Mouse (Mus musculus) cerebellum, postnatal 14 days (tissue): ENCODE results near the gene Etv6.
A peak's percentile ranks its signal among the peaks of the same experiment; 100 is the strongest.
"Not testable (repeated sequence)": the region's sequence is repeated elsewhere in the genome, so short reads cannot be mapped to it uniquely, and the experiment has no call there.

Experiments used
- DNase-seq, 2 experiments: peaks; one replicate each; pipeline ENCODE4 v3.0.0; 2021; ENCODE audit warnings: mixed read lengths in 2 of 2

The Etv6 gene

GRCm38 (mm10) chr6:134035490-134036405 lies at the start of gene Etv6:
Etv6 (plus strand) TSS chr6:134035700.
- DNase-seq: peak; percentile 78 to 79

DNA sequence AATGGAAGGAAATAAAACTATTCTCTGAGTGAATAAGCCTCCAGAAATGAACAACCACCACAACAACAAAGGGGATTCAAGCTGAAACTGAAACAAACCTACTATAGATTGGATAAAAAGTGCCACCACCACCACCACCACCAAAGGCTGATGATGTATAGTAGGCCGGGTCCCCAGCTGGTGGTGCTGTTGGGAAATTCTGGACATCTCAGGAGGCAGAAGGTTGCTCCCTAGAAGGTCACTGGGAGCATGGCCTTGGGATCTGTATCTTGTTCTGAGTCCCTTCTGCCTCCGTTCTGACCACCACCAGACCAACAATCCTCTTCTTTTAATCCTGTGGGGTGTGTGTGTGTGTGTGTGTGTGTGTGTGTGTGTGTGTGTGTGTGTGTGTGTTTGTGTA lies 49.3 kb upstream of the Etv6 start:
- no peak for DNase-seq

GRCm38 (mm10) chr6:133987068-133987591 lies 48.4 kb upstream of the Etv6 start:
- DNase-seq: no peak

DNA sequence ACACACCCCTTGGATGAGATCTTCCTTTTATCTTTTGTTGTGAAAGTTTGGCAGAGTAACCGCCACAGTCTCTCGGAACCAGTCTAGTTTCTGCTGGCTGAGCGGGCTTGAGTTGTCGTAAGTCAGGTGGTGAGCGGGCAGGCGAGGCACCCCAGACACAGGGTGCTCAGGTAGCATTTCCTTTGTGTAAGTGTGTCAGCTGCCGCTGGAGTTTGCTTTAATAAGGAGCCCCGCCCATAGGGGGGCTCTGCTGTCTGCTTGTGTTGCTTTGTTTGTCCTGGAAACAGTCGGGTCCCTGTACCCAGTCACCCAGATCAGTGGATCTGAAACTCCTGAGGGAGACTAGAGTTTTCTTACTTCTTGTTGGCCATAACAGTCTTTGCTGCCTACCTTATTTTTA lies 47.5 kb upstream of the Etv6 start:
- no peak for DNase-seq

DNA sequence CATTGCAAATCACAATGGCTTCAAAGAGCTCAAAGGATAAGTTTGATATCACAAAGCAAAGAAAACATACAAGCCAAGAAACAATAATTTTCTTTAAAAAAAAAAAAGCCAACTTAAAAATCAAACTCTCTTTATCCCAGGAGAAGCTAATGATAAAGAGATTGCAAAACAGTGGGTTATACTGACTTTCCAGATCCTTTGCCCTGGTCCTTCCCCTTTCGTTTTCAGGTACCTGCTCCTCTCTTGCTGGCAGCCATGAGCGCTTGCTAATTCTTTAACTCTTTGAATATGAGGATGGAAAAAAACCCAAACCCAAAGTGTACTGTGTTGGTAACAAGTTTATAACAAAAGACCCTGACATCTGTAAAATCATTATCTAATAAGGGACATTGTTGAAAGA lies 38.0 kb upstream of the Etv6 start:
- DNase-seq: no peak

GRCm38 (mm10) chr6:133997935-133998334 lies 37.6 kb upstream of the Etv6 start:
- no peak for DNase-seq

GRCm38 (mm10) chr6:134014488-134015110 lies 20.9 kb upstream of the Etv6 start:
- DNase-seq: not testable (repeated sequence)

GRCm38 (mm10) chr6:134018807-134019206 lies 16.7 kb upstream of the Etv6 start:
- DNase-seq: no peak

DNA sequence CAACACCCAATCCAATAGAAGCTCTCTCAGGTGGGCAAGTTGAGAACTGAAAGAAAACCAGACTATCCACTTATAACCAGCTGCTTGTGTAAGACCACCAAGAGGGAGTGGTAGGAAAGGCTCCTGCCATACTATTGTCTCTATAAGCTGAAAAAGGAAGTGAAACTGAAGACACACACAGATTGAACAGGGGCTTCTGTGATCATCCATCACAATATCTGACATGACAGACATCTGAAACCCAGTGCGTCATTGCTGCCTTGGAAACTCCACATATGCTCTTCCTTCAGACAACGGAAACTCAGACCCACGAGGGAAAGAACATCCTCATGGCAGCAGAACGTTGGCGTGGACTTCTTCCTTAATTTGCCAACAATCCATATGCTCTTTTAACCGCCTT lies 14.7 kb upstream of the Etv6 start:
- DNase-seq: no peak

DNA sequence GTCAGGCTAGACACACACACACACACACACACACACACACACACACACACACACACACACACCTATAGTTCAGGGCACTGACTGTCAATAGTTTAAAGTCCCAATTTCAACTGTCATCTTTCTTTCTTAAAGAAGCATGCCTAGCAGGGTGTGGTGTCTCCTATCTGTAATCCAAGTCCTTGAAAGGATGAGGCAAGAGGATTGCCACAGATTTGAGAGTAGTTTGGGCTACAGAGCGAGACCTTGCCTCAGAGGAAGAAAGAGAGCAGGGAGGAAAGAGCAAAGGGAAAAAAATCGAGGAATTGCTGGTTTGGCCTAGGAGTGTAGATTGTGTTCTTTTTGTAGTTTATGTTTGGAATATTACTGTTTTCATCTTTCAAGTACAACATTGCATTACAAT lies 9.2 kb upstream of the Etv6 start:
- DNase-seq: no peak

- no peak for DNase-seq
Measured at GRCm38 (mm10) chr6:134027022-134027421, 8.5 kb upstream of the Etv6 start.

DNA sequence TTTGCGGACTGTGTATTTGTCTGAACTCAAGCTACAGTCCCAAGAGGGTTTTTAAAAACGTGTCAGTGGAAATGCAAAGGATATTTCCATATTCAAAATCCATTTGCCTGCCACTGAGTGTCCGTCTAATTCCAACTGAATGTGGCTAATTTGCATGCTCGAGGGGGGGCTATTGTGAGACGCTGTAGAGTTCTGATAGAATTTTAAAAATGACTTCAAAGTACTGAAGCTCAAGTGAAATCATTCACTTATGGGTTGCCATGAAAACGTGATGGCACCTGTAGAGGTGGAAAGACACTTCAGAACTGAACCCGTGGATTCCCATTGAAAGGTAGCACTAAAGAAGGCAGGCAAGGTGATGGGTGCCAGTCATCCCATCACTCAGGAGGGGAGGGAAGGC lies 3.0 kb upstream of the Etv6 start:
- no peak for DNase-seq

GRCm38 (mm10) chr6:134034436-134034835 lies 1.1 kb upstream of the Etv6 start:
- DNase-seq: peak; percentile 42 to 50

DNA sequence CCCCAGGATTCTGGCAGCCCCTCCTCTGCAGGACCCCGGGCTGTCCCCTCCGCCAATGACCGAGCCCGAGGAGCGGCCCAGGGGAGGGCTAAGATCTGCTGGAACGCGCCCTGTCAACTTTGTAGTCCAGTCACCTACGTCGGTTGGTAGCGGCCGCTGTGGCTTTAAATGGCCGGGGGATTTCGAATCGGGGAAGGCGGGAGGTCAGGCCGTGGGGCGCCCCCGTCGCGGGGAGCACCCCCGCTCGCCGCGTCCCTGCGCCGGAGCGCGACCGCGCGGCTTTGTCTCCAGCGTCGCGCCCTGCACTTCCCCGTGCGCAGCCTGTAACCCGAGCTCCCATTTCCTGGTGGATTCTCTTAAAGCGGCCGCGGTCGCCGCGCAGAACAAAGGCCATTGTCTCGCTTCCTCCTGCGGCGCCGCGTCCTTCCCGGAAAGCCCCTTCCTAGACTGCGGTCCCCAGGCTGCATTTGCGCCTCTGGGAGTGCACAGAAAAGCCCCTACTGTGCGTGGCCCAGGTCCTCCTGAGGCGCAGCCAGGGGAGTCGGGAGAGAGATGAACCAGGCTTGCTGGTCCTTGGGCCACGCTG lies 503 bp upstream of the Etv6 start:
- DNase-seq: peak; percentile 84 to 85

- no peak for DNase-seq
Measured at GRCm38 (mm10) chr6:134036491-134036911, 1.0 kb downstream of the Etv6 start.

- no peak for DNase-seq
Measured at GRCm38 (mm10) chr6:134036951-134037431, 1.5 kb downstream of the Etv6 start.

GRCm38 (mm10) chr6:134037960-134038359 lies 2.5 kb downstream of the Etv6 start:
- DNase-seq: no peak

DNA sequence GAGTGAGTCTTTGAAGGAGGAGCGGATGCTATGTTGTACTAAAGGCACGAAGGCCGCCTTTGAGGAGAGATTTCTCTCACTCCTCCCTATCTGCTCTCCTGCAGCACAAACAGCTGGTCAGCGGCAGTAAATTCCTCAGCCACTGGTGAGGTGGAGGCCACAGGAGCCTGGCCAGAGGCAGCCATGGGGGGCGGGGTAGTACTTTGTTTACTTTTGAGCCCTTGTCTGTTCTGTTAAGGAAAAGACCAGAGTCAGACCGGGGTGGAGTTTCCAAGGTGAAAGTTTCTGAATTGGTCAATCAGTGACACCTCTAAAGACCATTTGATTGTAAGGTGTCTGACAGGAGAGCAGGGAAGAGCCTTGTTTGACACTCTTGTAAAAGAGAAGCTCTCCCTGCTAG lies 3.4 kb downstream of the Etv6 start:
- no peak for DNase-seq

DNA sequence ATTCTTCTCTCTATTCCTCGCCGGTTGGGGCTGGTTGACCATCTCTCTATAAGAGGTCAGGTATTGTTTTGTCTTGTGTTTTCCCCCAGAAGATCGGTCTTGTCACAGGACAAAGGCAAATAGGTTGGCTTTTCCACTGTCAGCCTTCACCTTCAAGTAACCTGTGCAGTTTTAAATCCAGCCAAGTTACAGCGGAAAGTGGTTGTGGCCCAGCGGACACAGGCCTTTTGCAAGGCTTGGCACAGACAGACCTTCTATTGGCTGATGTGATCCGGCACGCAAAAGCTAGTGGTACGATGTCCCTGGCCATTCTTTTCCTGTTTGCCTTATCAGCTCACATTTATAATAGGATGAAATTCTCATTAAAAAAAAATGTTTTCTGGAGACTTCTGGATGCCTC lies 3.9 kb downstream of the Etv6 start:
- no peak for DNase-seq

- no peak for DNase-seq
Measured at GRCm38 (mm10) chr6:134040312-134040711, 4.8 kb downstream of the Etv6 start.

GRCm38 (mm10) chr6:134041286-134041685 lies 5.8 kb downstream of the Etv6 start:
- DNase-seq: no peak

- DNase-seq: peak in 1 of 2 experiments; percentile 9
Measured at GRCm38 (mm10) chr6:134041916-134042315, 6.4 kb downstream of the Etv6 start.

- DNase-seq: no peak
Measured at GRCm38 (mm10) chr6:134043545-134043944, 8.0 kb downstream of the Etv6 start.
